Mouse (Mus musculus): ENCODE results near the gene Fam181b.

DNA sequence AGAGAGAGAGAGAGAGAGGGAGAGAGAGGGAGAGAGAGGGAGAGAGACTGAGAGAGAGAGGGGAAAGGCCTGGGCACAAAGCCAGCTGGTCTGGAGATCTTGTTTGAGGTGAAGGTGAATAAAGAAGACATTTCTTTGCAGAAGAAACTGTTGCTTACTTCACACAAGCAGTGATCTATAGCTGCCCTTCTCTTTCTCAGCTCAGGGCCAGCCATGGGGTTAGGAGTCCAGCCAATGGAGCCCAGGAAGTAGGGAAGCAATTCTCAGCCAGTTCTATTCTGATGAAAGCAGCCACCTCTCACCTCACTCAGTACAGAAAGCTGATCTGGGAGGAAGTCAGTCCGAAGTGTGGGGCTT is 41.2 kb upstream of the Fam181b start:
- no peak for TF ChIP-seq CTCF (IDR thresholded peaks at IDR 0.05; ENCODE audit: low read depth)
- no peak for TF ChIP-seq EP300 (IDR thresholded peaks at IDR 0.05; ENCODE audit: low read depth)

All from heart, postnatal 0 days (tissue).